Mouse (Mus musculus) T-helper 1 cell (primary cell): Measurements from ENCODE around the gene Sox11.

Experiments used
- in situ Hi-C: fragments of 300-600 bp; cut with MboI, MseI; formaldehyde crosslinking; loops from one replicate; pipeline ENCODE4 v1.15.1; 2025; ENCODE audit warnings: high pct_unique_total_duplicates

Sox11 gene

GRCm38 (mm10) chr12:27336801-27337200 lies 5.6 kb downstream of the Sox11 start:
- in situ Hi-C loops = no loop called here

- in situ Hi-C loops = no loop called here
Measured at GRCm38 (mm10) chr12:27336336-27336735, 6.0 kb downstream of the Sox11 start.

GRCm38 (mm10) chr12:27335356-27336055 lies 6.9 kb downstream of the Sox11 start:
- in situ Hi-C loops = no loop called here

GRCm38 (mm10) chr12:27333590-27333989 lies 8.8 kb downstream of the Sox11 start:
- in situ Hi-C loops = no loop called here

- in situ Hi-C loops = no loop called here
Measured at GRCm38 (mm10) chr12:27323423-27323822, 19.0 kb downstream of the Sox11 start.

- in situ Hi-C loops = no loop called here
Measured at GRCm38 (mm10) chr12:27320705-27321104, 21.7 kb downstream of the Sox11 start.

GRCm38 (mm10) chr12:27312985-27313384 lies 29.4 kb downstream of the Sox11 start:
- in situ Hi-C loops = no loop called here

GRCm38 (mm10) chr12:27311854-27312466 lies 30.4 kb downstream of the Sox11 start:
- in situ Hi-C loops = no loop called here

- in situ Hi-C loops = no loop called here
Measured at GRCm38 (mm10) chr12:27311316-27311832, 31.0 kb downstream of the Sox11 start.

- in situ Hi-C loops = no loop called here
Measured at GRCm38 (mm10) chr12:27310703-27311102, 31.7 kb downstream of the Sox11 start.

- in situ Hi-C loops = no loop called here
Measured at GRCm38 (mm10) chr12:27309969-27310368, 32.4 kb downstream of the Sox11 start.

GRCm38 (mm10) chr12:27304713-27305437 lies 37.5 kb downstream of the Sox11 start:
- in situ Hi-C loops = no loop called here

GRCm38 (mm10) chr12:27303190-27303589 lies 39.2 kb downstream of the Sox11 start:
- in situ Hi-C loops = no loop called here

GRCm38 (mm10) chr12:27298721-27299120 lies 43.7 kb downstream of the Sox11 start:
- in situ Hi-C loops = no loop called here

GRCm38 (mm10) chr12:27294191-27294590 lies 48.2 kb downstream of the Sox11 start:
- in situ Hi-C loops = no loop called here

- in situ Hi-C loops = no loop called here
Measured at GRCm38 (mm10) chr12:27293736-27294135, 48.6 kb downstream of the Sox11 start.

GRCm38 (mm10) chr12:27293208-27293607 lies 49.2 kb downstream of the Sox11 start:
- in situ Hi-C loops = no loop called here
